Mouse (Mus musculus) limb, embryonic 11.5 days (tissue): ENCODE data around the gene Dennd6b. TPM values are rescaled to one million over a fixed set of nuclear protein-coding genes. Genes with fewer than 3 reads are reported as not detected.

Source experiments
- ATAC-seq: fragments of 200-750 bp; cut with Nextera tagmentation; 2 replicates; pipeline ENCODE4 v1.8.0; 2017; ENCODE audit warnings: low read depth; ENCODE audit not compliant: insufficient number of reproducible peaks, low FRiP score, low TSS enrichment
- DNase-seq: peaks from one replicate; pipeline ENCODE4 v3.0.0-alpha.2; 2015; ENCODE audit warnings: low spot score
- H3K27ac ChIP-seq: fragments of 300-500 bp; sonication (generic); replicated peaks from 2 replicates; pipeline ENCODE4 v1.5.1; 2014; ENCODE audit warnings: low read depth, mild to moderate bottlenecking, low read length
- H3K27me3 ChIP-seq: fragments of 300-500 bp; sonication (generic); 2 replicates; pipeline ENCODE4 v1.6.1; 2014; ENCODE audit warnings: mild to moderate bottlenecking, low read length, mixed read lengths; ENCODE audit not compliant: control insufficient read depth, insufficient read depth
- H3K36me3 ChIP-seq: fragments of 300-500 bp; sonication (generic); 2 replicates; pipeline ENCODE4 v1.6.1; 2014; ENCODE audit warnings: mild to moderate bottlenecking, low read length, moderate library complexity, mixed read lengths; ENCODE audit not compliant: control insufficient read depth, insufficient read depth
- H3K4me1 ChIP-seq: fragments of 300-500 bp; sonication (generic); 2 replicates; pipeline ENCODE4 v1.6.1; 2014; ENCODE audit warnings: low read length, mixed read lengths; ENCODE audit not compliant: control insufficient read depth, insufficient read depth
- H3K4me2 ChIP-seq: fragments of 300-500 bp; sonication (generic); 2 replicates; pipeline ENCODE4 v1.6.1; 2014; ENCODE audit warnings: low read depth, mild to moderate bottlenecking, moderate library complexity; ENCODE audit not compliant: severe bottlenecking
- H3K4me3 ChIP-seq: fragments of 300-500 bp; sonication (generic); 2 replicates; pipeline ENCODE4 v1.5.1; 2014; ENCODE audit warnings: low read depth, low read length
- H3K9ac ChIP-seq: fragments of 300-500 bp; sonication (generic); 2 replicates; pipeline ENCODE4 v1.6.1; 2014; ENCODE audit warnings: mild to moderate bottlenecking, low read length
- H3K9me3 ChIP-seq: fragments of 300-500 bp; sonication (generic); 2 replicates; pipeline ENCODE4 v1.6.1; 2016; ENCODE audit warnings: low read length; ENCODE audit not compliant: control insufficient read depth
- WGBS: fragments of 180-500 bp; shearing (Covaris S2); extraction: QIAGEN DNeasy Blood & Tissue Kit; methylation state at CpG from one replicate; pipeline ENCODE4 v1.1.7; 2014; 5-methylcytosine and 5-hydroxymethylcytosine counted together
- polyA plus RNA-seq: library from polyadenylated mRNA; unstranded; fragments of >200 nt; fragmentation: Nextera tagmentation; extraction: Ambion mirVana; gene quantifications from 2 replicates; pipeline ENCODE4 v1.2.1, GENCODE M21; 2014

Gene Dennd6b
- 19.4 and 19.8 TPM in 2 replicates for polyA plus RNA-seq

DNA sequence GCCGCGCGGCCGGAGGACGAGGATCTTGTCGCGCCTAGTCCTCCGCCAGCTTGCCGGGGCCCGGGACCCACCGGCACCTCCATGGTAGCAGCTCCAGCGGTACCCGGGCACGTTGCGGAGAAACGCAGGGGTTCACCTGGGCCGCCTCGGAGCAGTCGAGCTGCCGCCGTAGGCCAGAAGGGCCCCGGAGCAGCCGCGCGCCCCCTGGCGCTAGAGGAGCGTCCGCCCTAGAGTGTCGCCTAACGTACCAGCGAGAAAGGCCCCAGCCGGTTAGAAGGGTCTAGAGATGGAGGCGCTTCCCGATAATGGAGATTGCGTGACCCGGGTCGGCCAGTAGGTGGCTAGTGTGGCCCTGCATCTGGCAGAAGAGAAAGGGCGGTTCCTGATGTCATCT, at the start of gene Dennd6b:
Gene Dennd6b, minus strand, starts transcription at position 184 of the 394 bp plus-strand sequence.
- H3K4me1 ChIP-seq, result no peaks in the 10 kb centered on the region
- WGBS, result under 1% methylated on average over 36 of the region's 38 CpGs
- peak; percentile 97 for ATAC-seq
- peak within 1 kb of the TSS; percentile 60 for H3K4me3 ChIP-seq
- H3K27ac ChIP-seq, result peak within 1 kb of the TSS; percentile 92
- no peaks in the 10 kb centered on the region for H3K27me3 ChIP-seq
- peak within 1 kb of the TSS; percentile 66 for H3K4me2 ChIP-seq
- DNase-seq, result peak; percentile 98
- H3K9me3 ChIP-seq, result no peaks in the 10 kb centered on the region
- peak within 1 kb of the TSS; percentile 86 for H3K9ac ChIP-seq
- H3K36me3 ChIP-seq, result no peaks in the 10 kb centered on the region

DNA sequence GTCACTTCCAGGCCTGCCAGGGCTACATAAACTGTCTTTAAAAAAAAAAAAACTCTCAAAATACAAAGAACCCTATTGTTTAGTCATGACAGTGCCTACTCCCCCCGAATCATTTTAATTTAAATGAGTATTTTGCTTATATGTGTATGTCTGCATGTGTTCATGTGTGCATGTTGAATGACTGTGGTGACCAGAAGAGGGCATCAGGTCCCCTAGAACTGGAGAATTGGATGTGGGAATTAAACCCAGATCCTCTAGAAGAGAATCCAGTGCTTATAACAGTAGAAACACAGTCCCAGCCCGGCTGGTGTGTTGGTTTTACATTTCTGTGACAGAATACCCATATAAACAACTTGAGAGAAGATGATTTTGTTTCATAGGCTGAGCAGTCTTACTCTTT, 44.7 kb upstream of the Dennd6b start:
- DNase-seq (no peak), ATAC-seq (no peak)
- H3K27me3 ChIP-seq, result no peaks in the 10 kb centered on the region
- no peak overlapping the region for H3K9ac ChIP-seq
- no peak overlapping the region for H3K4me2 ChIP-seq
- WGBS, result 75% methylated on average over 2 of the region's 2 CpGs
- H3K27ac ChIP-seq, result no peak overlapping the region
- no peaks in the 10 kb centered on the region; the same call in 1 of the 2 replicates for H3K36me3 ChIP-seq
- H3K9me3 ChIP-seq, result no peaks in the 10 kb centered on the region
- no peak overlapping the region for H3K4me3 ChIP-seq
- H3K4me1 ChIP-seq, result no peaks in the 10 kb centered on the region

DNA sequence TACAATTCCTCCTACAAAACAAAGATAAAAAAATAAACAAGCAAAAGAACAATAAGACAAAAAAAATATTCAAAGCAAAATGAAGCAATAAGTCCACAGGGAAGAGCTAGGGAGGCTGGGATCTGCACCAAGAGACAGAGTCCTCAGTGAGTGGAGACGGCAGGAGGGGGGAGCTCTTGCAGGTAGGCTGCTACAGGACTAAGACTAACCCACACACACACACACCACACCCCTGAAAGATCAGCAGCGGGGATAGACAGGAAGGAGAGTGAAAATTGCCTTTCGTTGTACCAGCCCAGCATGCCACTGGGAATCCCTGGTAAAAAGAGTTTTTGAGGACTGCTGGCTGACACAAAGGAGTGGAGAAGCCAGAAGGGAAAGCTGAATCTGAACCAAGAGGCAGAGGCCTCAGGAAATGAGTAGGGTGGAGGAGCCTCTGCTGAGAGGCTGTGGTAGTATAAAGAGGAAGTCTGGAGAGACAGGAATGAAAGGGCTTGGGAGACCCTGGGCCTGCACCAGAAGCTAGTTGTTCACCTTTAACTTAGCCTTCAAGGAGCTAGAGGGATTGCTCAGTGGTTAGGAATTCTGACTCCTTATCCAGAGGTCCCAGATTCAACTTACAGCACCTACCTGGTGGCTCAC, 43.6 kb upstream of the Dennd6b start:
- no peak for ATAC-seq
- no peaks in the 10 kb centered on the region for H3K4me1 ChIP-seq

DNA sequence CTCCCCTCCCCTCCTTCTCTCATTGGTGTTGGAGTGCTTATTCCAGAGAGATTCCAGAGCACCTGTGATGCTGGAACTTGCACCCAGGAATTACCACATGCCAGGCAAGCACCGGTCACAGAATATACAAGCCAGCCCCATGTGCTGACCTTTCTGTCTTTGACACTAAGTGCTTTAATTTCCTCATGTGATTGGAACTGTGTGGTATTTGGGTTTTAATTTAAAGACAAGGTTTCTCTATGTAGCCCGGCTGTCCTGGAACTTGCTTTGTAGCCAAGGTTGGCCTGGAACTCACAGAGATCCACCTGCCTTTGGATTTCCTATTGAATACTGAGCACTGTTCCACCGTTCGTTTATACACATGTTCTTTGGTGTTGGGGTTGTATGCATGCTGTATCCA, 37.8 kb upstream of the Dennd6b start:
- Histone ChIP-seq H3K27ac (no peak overlapping the region), H3K4me1 (no peaks in the 10 kb centered on the region), H3K4me2 (no peak overlapping the region), H3K36me3 (no peaks in the 10 kb centered on the region), H3K4me3 (no peak overlapping the region), H3K27me3 (no peaks in the 10 kb centered on the region), H3K9me3 (no peaks in the 10 kb centered on the region), H3K9ac (no peak overlapping the region)
- ATAC-seq (no peak), DNase-seq (no peak)
- 87% methylated on average over 4 of the region's 4 CpGs for WGBS

More for the DNA sequence above, 43.6 kb upstream of the Dennd6b start:
- H3K27ac ChIP-seq, result no peak overlapping the region
- no peaks in the 10 kb centered on the region for H3K9me3 ChIP-seq
- no peak for DNase-seq
- H3K4me3 ChIP-seq, result no peak overlapping the region
- no peaks in the 10 kb centered on the region for H3K27me3 ChIP-seq
- 76% methylated on average over 3 of the region's 3 CpGs for WGBS
- H3K9ac ChIP-seq, result no peak overlapping the region
- H3K4me2 ChIP-seq, result no peak overlapping the region
- no peaks in the 10 kb centered on the region; the same call in 1 of the 2 replicates for H3K36me3 ChIP-seq

DNA sequence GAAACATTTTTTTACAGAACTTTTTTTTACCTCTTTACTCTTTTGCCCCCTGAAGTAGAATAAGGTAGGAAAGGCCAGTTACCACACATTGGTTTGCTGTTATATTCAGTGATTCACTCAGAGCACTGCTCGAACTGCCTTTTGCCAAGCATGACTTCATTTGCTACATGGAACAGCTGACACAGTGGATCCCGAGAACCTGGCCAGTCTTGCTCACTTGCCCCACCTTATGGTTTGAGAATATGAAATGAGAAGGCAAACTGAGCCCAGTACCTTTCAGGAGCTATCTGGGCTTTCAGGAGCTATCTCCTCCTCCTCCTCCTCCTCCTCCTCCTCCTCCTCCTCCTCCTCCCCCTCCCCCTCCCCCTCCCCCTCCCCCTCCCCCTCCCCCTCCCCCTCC, 37.3 kb upstream of the Dennd6b start:
- H3K4me2 ChIP-seq, result no peak overlapping the region
- no peaks in the 10 kb centered on the region for H3K36me3 ChIP-seq
- H3K9ac ChIP-seq, result no peak overlapping the region
- no peak for DNase-seq
- H3K4me3 ChIP-seq, result no peak overlapping the region
- H3K27ac ChIP-seq, result no peak overlapping the region
- no peak for ATAC-seq
- WGBS, result 62% methylated on average over 2 of the region's 2 CpGs
- H3K27me3 ChIP-seq, result no peaks in the 10 kb centered on the region
- H3K4me1 ChIP-seq, result no peaks in the 10 kb centered on the region
- no peaks in the 10 kb centered on the region for H3K9me3 ChIP-seq

DNA sequence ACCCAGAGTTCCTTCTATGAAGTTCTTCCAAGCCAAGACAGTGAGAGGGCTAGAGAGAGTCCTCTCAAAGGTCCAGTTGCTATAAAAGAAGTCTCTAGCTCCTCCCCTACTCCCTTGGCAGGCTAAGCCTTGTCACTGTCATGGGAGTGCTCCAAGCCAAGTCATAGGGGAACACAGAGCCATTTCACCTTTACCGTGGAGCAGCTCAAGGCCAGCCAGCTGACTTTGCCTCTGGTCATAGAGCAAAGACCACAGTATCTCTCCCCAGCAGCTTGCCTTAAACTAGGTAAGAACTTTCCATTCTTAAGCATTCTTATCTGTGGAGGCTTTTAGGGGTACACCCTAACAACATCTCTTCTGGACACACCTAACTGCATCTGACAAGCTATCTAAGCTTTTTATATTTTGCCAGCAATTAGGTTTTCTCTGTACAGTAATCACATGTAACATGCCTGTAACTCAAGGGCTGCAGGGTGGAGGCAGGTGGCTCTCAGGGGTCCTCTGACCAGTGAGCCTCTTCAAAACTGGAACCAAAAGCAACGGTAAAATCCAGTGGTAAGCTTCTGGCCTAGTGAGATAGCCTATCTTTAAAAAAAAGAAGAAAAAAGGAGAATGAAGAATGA, 19.4 kb upstream of the Dennd6b start:
- Histone ChIP-seq H3K27ac (no peak overlapping the region), H3K9me3 (no peaks in the 10 kb centered on the region), H3K9ac (no peak overlapping the region), H3K4me3 (no peak overlapping the region), H3K27me3 (no peaks in the 10 kb centered on the region), H3K4me2 (no peak overlapping the region), H3K4me1 (no peaks in the 10 kb centered on the region), H3K36me3 (peaks cover 3% of the 10 kb centered on the region; the same call in 1 of the 2 replicates)
- 81% methylated on average over 2 of the region's 2 CpGs for WGBS
- no peak for DNase-seq
- no peak for ATAC-seq

DNA sequence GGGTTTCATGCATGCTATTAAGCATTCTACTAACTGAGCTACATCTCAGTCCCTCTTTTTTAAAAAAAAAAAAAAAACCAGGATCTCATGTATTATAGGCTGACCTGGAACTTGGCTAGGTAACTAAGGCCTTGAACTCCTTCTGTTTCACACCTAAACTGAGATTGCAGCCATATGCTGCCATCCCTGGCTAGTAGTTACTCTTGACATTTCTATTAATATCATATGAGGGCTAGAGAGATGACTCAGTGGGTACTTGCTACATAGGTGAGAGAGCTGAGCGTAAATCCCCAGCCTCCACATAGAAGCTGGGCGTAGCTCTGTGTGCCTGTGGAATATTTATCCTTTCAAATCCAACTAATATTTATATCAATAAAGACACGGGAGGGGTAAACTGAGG, 18.7 kb upstream of the Dennd6b start:
- H3K4me2 ChIP-seq, result no peak overlapping the region
- H3K27ac ChIP-seq, result no peak overlapping the region
- H3K9me3 ChIP-seq, result no peaks in the 10 kb centered on the region
- peaks cover 3% of the 10 kb centered on the region; the same call in 1 of the 2 replicates for H3K36me3 ChIP-seq
- DNase-seq, result no peak
- no peaks in the 10 kb centered on the region for H3K4me1 ChIP-seq
- 90% methylated on average over 3 of the region's 3 CpGs for WGBS
- no peak overlapping the region for H3K4me3 ChIP-seq
- no peak for ATAC-seq
- no peaks in the 10 kb centered on the region for H3K27me3 ChIP-seq
- H3K9ac ChIP-seq, result no peak overlapping the region

DNA sequence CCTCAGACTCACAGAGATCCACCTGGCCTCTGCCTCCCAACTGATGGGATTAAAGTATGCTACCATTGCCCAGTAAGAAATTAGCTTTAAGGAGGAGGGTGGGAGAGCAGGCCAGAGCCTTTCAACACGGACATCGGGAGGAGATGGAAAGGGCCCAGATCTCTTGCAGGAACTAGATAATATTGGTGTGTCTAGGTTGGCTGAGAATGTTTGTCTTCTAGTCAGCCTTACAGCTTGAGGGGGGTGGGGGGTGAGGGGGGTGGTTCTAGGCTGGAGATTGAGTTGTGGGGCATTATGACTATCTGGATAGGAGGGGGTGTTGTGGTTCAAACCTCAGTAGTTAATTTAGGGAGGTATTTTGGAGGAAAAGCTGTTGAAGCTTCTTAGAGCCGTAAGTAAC, 17.2 kb upstream of the Dennd6b start:
- Histone ChIP-seq H3K9me3 (no peaks in the 10 kb centered on the region), H3K36me3 (peaks cover 3% of the 10 kb centered on the region; the same call in 1 of the 2 replicates), H3K9ac (no peak overlapping the region), H3K27ac (no peak overlapping the region), H3K4me2 (no peak overlapping the region), H3K4me1 (no peaks in the 10 kb centered on the region), H3K4me3 (no peak overlapping the region), H3K27me3 (no peaks in the 10 kb centered on the region)
- DNase-seq (no peak), ATAC-seq (no peak)
- 87% methylated on average over 3 of the region's 3 CpGs for WGBS
